ENCODE assay signal across 8 mouse cellular contexts in the genomic region with DNA sequence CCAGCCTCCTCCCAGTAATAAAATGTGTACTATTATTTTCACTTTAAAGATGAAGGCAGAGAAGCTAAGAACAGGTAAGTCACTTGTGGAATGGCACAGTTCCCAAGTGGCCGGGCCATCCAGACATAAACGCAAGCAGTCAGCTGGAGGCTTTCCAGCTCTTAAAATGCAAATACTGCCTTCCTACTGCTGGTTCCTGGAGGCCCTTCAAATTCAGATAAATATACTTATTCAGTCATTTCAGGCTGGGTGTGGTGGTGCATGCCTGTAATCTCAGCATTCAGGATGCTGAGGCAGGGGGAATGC. TPM values are rescaled to one million over a fixed set of nuclear protein-coding genes. Genes with fewer than 3 reads are reported as not detected.
DNase-seq lines count a peak whose midpoint lies in the region; ATAC-seq lines count a peak whose summit lies in the region.

No protein-coding gene starts in this region.

- no peaks in the 10 kb centered on the region; the same call in 1 of the 2 replicates for H3K4me1 ChIP-seq in embryonic facial prominence, embryonic 11.5 days (ENCODE audit: control insufficient read depth, insufficient read depth, low read length)
- H3K4me1 ChIP-seq in intestine, embryonic 16.5 days (ENCODE audit: control insufficient read depth, insufficient read depth, low read length): peaks cover 13% of the 10 kb centered on the region

- no peak overlapping the region for H3K9ac ChIP-seq in embryonic facial prominence, embryonic 11.5 days (replicated peaks; ENCODE audit: low read length)
- H3K9ac ChIP-seq in intestine, embryonic 16.5 days (ENCODE audit: low read depth, low read length): 0 out of 2 replicates have a peak overlapping the region, but pooled peaks have one; percentile 82

- H3K9me3 ChIP-seq in embryonic facial prominence, embryonic 11.5 days (replicated peaks; ENCODE audit: control insufficient read depth, low read length): no peaks in the 10 kb centered on the region
- H3K9me3 ChIP-seq in intestine, embryonic 16.5 days (ENCODE audit: control insufficient read depth, low read length): no peaks in the 10 kb centered on the region

- no peaks in the 10 kb centered on the region for H3K36me3 ChIP-seq in embryonic facial prominence, embryonic 11.5 days (replicated peaks; ENCODE audit: control insufficient read depth, insufficient read depth, low read depth, low read length)
- H3K36me3 ChIP-seq in intestine, embryonic 16.5 days (ENCODE audit: control insufficient read depth, insufficient read depth, low read length): no peaks in the 10 kb centered on the region

- no peak overlapping the region for H3K4me2 ChIP-seq in embryonic facial prominence, embryonic 11.5 days (ENCODE audit: low read depth, low read length)
- peak overlapping the region; percentile 65 for H3K4me2 ChIP-seq in intestine, embryonic 16.5 days (ENCODE audit: low read depth, low read length)

- ATAC-seq in embryonic facial prominence, embryonic 11.5 days (replicated peaks; ENCODE audit: insufficient number of reproducible peaks, low FRiP score, low TSS enrichment, low read depth): no peak
- ATAC-seq in intestine, embryonic 16.5 days: peak; percentile 42; the same call in 1 of the 2 replicates

- peak overlapping the region; percentile 83; the same call in 1 of the 2 replicates for H3K27ac ChIP-seq in embryonic facial prominence, embryonic 11.5 days (replicated peaks; ENCODE audit: low read depth, low read length)
- peak overlapping the region; percentile 97 for H3K27ac ChIP-seq in intestine, embryonic 16.5 days (ENCODE audit: low read length)

- peak; percentile 38 for DNase-seq in MN1 (ENCODE audit: low spot score)
- no peak for DNase-seq in embryonic facial prominence, embryonic 11.5 days (ENCODE audit: low spot score)
- peak; percentile 68 for DNase-seq in lung, postnatal 10 days
- DNase-seq in c-Kit-positive CD71-positive TER-119-positive erythroid progenitor cells, embryonic 14.5 days (ENCODE audit: low spot score): no peak
- no peak for DNase-seq in cerebellum, adult 8-10 months
- no peak for DNase-seq in gastrocnemius, postnatal 25 days
- no peak for DNase-seq in thymus, postnatal 0 days (ENCODE audit: low spot score)

- WGBS in embryonic facial prominence, embryonic 11.5 days: 43% methylated on average over 2 of the region's 2 CpGs
- 11% methylated on average over 2 of the region's 2 CpGs for WGBS in intestine, embryonic 16.5 days

- H3K4me3 ChIP-seq in embryonic facial prominence, embryonic 11.5 days (ENCODE audit: low read depth, low read length): no peak overlapping the region
- peak overlapping the region; percentile 64; the same call in 1 of the 2 replicates for H3K4me3 ChIP-seq in intestine, embryonic 16.5 days (ENCODE audit: low read length)

- no peaks in the 10 kb centered on the region for H3K27me3 ChIP-seq in embryonic facial prominence, embryonic 11.5 days (ENCODE audit: control insufficient read depth, insufficient read depth, low read length)
- no peaks in the 10 kb centered on the region for H3K27me3 ChIP-seq in intestine, embryonic 16.5 days (replicated peaks; ENCODE audit: control insufficient read depth, insufficient read depth, low read length)

RNA-seq across cellular contexts. Expression of a gene that starts 39.0 kb away (rescaled TPM):
- 0.17 and 0.53 TPM in 2 replicates for polyA plus RNA-seq in embryonic facial prominence, embryonic 11.5 days (2014; fragmentation: Nextera tagmentation; extraction: Ambion mirVana)
- not detected in 2 replicates for polyA plus RNA-seq in intestine, embryonic 16.5 days (2015; fragmentation: Nextera tagmentation; extraction: Ambion mirVana)
- under 1 TPM; 0.08 TPM for total RNA-seq in gastrocnemius, postnatal 25 days (2021)
- 0.10 TPM in 1 of 2 replicates, not detected in the other for polyA plus RNA-seq in thymus, postnatal 0 days (2015; fragmentation: Nextera tagmentation; extraction: Ambion mirVana)

Comparison
In these comparisons a context has a peak if more than half of its experiments do, and no peak if none do; other contexts are left out.
1. DNase-seq: peak in MN1 (single experiment) and lung, postnatal 10 days (single experiment); none in embryonic facial prominence, embryonic 11.5 days (single experiment), c-Kit-positive CD71-positive TER-119-positive erythroid progenitor cells, embryonic 14.5 days (single experiment), cerebellum, adult 8-10 months (single experiment), gastrocnemius, postnatal 25 days (single experiment) and thymus, postnatal 0 days (single experiment).